Mouse (Mus musculus) c-Kit-positive CD71-positive TER-119-negative erythroid progenitor cells, embryonic 14.5 days (primary cell): ENCODE results near the gene Park7.
A peak's percentile ranks its signal among the peaks of the same experiment; 100 is the strongest.

Source experiments
- DNase-seq: peaks from one replicate; pipeline ENCODE4 v3.0.0-alpha.2; 2013; ENCODE audit warnings: low read depth

Park7 gene

GRCm38 (mm10) chr4:150914290-150914733 lies at the start of gene Park7, which contains the start of gene Tnfrsf9:
TSS of gene Park7 (minus strand) at chr4:150914437.
TSS of gene Tnfrsf9 (plus strand) at chr4:150914562.
- peak; percentile 91 for DNase-seq

GRCm38 (mm10) chr4:150963711-150964110 lies 49.5 kb upstream of the Park7 start:
- no peak for DNase-seq

GRCm38 (mm10) chr4:150962231-150962630 lies 48.0 kb upstream of the Park7 start:
- no peak for DNase-seq

DNA sequence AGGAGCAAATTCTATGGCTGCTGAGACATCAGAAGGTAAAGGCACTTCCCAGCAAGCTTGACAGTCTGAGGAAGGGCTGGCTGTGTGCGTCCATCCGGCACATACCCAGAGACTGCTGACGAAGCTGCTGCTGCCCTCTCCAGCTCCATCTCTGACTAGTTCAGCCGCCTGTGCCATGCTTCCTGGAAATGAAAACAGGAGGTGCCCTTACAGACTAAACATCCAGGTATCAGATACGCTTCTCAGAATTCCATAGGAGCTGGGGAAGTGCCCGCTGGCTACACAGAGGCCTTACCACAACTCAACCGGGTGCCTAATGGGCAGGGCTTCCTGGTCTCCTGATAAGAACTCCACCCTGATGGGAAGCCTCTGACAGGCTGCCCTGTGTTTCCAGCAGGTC lies 44.3 kb upstream of the Park7 start:
- no peak for DNase-seq

- DNase-seq, result no peak
These were observed 42.8 kb upstream of the Park7 start for GRCm38 (mm10) chr4:150957106-150957458.

DNA sequence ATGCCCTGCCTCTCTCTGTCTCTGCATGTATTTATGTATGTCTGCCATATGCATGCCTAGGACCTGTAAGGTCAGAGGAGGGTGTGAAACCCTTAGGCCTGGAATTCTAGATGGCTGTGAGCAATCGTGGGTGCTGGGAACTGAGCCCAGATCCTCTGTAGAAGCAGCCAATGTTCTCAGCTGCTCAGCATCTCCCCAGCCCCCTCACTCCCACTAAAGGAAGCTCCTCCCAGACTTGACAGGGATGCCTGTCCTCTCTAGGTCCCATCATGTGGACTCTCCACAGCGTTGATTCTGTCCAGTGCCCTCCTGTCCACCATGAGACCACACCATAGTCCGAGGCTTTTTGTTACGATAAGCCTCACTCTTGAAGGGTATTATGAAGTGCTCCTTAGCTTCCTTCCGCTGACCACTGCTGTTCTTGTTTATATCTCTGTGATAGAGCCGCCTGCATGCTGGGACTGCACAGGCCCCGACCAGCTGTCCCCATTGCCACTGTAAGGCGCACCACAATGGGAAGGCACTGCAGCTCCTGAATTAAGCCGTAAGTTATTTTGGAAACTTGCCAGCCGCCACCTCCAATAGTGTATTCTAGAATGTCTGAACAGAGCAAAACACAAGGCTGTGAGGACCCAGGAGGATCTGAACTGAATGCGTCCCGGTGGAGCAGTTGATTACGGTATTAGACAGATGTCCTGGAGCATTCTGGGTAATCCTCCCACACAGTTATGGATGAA lies 42.3 kb upstream of the Park7 start:
- no peak for DNase-seq

GRCm38 (mm10) chr4:150950972-150951371 lies 36.7 kb upstream of the Park7 start:
- DNase-seq, result no peak

DNA sequence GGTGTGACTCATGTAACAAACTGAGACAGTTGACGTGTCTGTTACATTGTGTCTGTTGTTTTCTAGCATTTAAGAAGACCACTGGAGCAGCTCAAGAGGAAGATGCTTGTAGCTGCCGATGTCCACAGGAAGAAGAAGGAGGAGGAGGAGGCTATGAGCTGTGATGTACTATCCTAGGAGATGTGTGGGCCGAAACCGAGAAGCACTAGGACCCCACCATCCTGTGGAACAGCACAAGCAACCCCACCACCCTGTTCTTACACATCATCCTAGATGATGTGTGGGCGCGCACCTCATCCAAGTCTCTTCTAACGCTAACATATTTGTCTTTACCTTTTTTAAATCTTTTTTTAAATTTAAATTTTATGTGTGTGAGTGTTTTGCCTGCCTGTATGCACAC lies 30.5 kb upstream of the Park7 start:
- no peak for DNase-seq

- DNase-seq, result no peak
These were observed 25.9 kb upstream of the Park7 start for GRCm38 (mm10) chr4:150939991-150940651.

GRCm38 (mm10) chr4:150938063-150938452 lies 23.8 kb upstream of the Park7 start:
- no peak for DNase-seq

DNA sequence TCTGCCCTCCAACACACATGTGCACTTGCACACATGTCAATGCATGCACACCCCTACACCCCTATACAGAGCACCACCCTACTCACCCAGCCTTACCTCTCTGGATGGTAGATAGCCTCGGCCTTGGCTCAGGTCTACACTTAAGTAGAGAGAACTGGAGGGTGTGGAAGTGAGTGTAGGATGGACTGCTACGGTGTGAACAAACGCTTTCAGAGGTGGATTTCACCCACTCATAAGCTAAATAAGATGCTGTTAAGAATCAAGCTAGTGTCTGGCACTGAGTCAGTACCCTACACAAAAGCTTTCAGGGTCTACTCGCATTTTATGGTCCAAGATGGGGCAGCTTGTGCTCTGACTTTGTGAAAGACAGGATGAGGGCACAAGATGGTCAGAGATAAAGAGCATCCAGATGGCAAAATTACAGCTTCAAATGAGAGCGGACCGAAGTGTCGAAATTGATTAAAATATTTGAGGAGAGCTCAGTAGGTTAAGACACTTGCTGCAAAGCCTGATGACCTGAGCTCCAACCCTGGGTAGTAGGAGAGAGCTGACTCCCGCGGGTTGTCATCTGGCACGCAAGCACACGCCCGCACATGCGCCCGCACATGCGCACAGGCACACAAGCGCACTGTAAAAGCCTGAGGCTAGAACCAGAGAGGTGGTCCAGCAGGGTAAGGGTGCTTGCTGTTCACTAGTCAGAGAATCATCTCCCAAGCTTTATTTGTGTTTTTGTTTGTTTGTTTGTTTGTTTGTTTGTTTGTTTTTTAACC lies 23.2 kb upstream of the Park7 start:
- DNase-seq, result no peak

- DNase-seq, result no peak
These were observed 19.3 kb upstream of the Park7 start for GRCm38 (mm10) chr4:150933503-150933902.

- no peak for DNase-seq
These were observed 13.6 kb upstream of the Park7 start for GRCm38 (mm10) chr4:150927789-150928188.

GRCm38 (mm10) chr4:150926924-150927705 lies 12.9 kb upstream of the Park7 start:
- no peak for DNase-seq

GRCm38 (mm10) chr4:150925923-150926322 lies 11.7 kb upstream of the Park7 start:
- DNase-seq, result no peak

DNA sequence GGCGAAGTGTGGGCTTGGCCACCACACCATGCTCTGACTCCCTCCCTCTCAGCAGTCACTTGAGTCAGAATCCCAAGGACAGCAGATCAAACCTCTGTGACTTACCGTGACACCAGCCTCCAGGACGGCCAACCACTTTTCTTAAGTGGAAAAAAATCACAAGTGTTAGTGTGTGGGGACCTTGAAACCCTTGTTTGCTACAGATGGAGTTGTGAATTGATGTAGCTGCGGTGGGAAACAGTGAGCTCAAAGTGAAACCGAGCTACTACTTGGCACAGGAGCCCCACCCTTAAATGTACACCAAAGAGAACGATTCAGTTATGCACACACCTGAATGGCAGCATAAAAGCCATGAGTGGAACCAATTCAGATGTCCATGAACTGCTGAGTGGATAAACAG lies 10.7 kb upstream of the Park7 start:
- no peak for DNase-seq

- no peak for DNase-seq
These were observed 10.1 kb upstream of the Park7 start for GRCm38 (mm10) chr4:150924308-150924707.

GRCm38 (mm10) chr4:150921206-150921605 lies 7.0 kb upstream of the Park7 start:
- DNase-seq, result no peak

DNA sequence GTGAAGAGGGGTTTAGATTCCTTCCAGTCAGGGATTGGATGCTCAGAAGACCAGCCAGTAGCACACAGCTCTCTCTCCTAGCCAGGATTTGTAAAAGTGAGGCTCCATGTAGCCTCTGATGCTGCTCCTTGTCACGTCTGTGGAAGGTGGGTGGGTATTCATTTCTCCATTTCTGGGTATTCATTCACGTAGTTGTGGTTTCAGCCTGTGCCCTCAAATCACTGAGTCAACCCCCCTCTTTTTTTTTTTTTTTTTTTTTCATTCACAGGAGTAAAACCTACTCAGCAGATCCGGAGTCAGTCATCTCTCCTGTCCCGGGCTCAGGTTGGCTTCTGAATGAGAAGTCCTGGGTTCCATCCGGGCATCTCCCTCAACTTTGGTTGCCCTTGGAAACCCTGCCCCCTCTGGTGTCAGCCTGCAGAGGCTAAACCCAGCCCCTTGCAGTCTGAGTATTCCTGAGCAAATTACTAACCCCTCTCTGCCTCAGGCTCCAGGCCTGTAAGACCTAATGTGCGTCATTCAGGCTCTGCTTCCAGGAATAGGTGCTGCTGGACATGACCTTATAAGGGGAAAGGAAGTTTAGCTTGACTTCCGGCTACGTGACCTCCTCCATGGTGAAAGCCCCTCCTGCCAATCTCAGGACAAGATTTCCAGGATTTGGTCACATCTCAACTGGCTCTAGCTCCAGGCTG lies 3.2 kb upstream of the Park7 start:
- DNase-seq, result no peak

- no peak for DNase-seq
These were observed 1.1 kb upstream of the Park7 start for GRCm38 (mm10) chr4:150915181-150915906.

DNA sequence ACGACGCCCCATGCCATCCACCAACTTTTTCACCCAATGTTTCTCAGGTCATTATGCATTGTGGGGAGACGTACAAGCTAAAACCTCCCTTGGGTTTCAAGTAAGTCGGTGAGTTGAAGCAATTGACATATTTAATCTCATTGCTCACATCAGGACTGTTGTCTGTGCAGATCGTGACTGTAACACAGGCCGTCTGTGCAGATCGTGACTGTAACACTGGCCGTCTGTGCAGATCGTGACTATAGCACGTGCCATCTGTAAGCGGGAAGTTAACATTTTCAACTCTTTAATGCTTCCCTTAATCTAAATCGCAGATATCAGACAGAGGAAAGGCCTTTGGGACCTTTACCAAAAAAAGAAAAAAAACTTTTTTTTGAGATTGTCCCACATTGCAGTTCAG lies 494 bp downstream of the Park7 start:
- no peak for DNase-seq
